Mouse (Mus musculus) CH12.LX (cell line): ENCODE data around the gene Cds2.
A peak's percentile ranks its signal among the peaks of the same experiment; 100 is the strongest.

ENCODE experiments used
- CTCF ChIP-seq, 2 experiments: IDR thresholded peaks in 1 of 2; conservative IDR thresholded peaks in 1 of 2; 2 replicates each; pipeline ENCODE4 v1.5.1; 2011 to 2012; ENCODE audit warnings: low read depth in 2 of 2, low read length in 2 of 2, improper control_type of control experiment in 1 of 2, inconsistent platforms in 1 of 2, mild to moderate bottlenecking in 1 of 2, moderate library complexity in 1 of 2
- E2F4 ChIP-seq: IDR thresholded peaks from 2 replicates; pipeline ENCODE4 v1.6.1; 2011; ENCODE audit warnings: low read depth, low read length, improper control_type of control experiment; ENCODE audit not compliant: insufficient replicate concordance
- EP300 ChIP-seq: IDR thresholded peaks from 2 replicates; pipeline ENCODE4 v1.6.1; 2011; ENCODE audit warnings: low read length, improper control_type of control experiment
- ETS1 ChIP-seq: conservative IDR thresholded peaks from 2 replicates; pipeline ENCODE4 v1.6.1; 2012; ENCODE audit warnings: low read depth, mild to moderate bottlenecking, inconsistent platforms, low read length, improper control_type of control experiment, moderate library complexity
- HCFC1 ChIP-seq: IDR thresholded peaks from 2 replicates; pipeline ENCODE4 v1.6.1; 2012; ENCODE audit warnings: low read depth, mild to moderate bottlenecking, inconsistent platforms, low read length, improper control_type of control experiment
- JUND ChIP-seq: conservative IDR thresholded peaks from 2 replicates; pipeline ENCODE4 v1.6.1; 2011; ENCODE audit warnings: low read depth, low read length, improper control_type of control experiment
- MAFK ChIP-seq: IDR thresholded peaks from 2 replicates; pipeline ENCODE4 v1.6.1; 2011; ENCODE audit warnings: low read length, improper control_type of control experiment; ENCODE audit not compliant: insufficient replicate concordance
- MYC ChIP-seq: IDR thresholded peaks from 2 replicates; pipeline ENCODE4 v1.6.1; 2011; ENCODE audit warnings: low read depth, mild to moderate bottlenecking, improper control_type of control experiment, low read length
- PAX5 ChIP-seq: IDR thresholded peaks from 2 replicates; pipeline ENCODE4 v1.6.1; 2012; ENCODE audit warnings: low read length, inconsistent platforms, mixed read lengths
- POLR2A ChIP-seq: IDR thresholded peaks from 2 replicates; pipeline ENCODE4 v1.6.1; 2011; ENCODE audit warnings: low read depth, mild to moderate bottlenecking, improper control_type of control experiment, low read length
- SMC3 ChIP-seq: IDR thresholded peaks from 2 replicates; pipeline ENCODE4 v1.6.1; 2011; ENCODE audit warnings: low read depth, low read length, improper control_type of control experiment
- USF2 ChIP-seq: conservative IDR thresholded peaks from 2 replicates; pipeline ENCODE4 v1.6.1; 2011; ENCODE audit warnings: low read depth, low read length, improper control_type of control experiment
- ZNF384 ChIP-seq: IDR thresholded peaks from 2 replicates; pipeline ENCODE4 v1.6.1; 2012; ENCODE audit warnings: low read depth, low read length, improper control_type of control experiment, inconsistent platforms

DNA sequence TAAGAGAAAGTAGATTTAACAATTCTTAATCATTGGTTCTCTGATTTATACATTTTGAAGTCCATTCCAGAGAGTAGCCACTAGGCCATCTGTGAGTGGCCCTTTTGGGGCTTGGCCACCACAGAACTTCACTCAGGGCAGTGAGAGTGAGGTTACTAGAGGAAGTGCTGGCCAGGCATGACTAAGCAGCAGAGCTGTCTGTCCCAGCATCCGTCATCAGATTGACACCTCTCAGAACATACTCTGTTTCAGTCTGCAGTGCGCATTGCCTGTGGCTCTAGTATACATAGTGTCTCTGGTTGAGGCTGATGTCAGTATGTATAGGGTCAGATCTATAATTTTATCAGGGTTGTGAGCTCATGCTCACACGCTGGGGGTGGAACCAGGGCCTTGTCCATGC lies 6.3 kb downstream of the Cds2 start:
- no peak for TF ChIP-seq USF2
- TF ChIP-seq ETS1: peak; percentile 31; the same call in 1 of the 2 replicates
- no peak for TF ChIP-seq SMC3
- TF ChIP-seq ZNF384: no peak
- peak; percentile 80; the same call in 1 of the 2 replicates for TF ChIP-seq MAFK
- TF ChIP-seq POLR2A: no peak
- TF ChIP-seq EP300: no peak; the same call in none of the 2 replicates
- TF ChIP-seq PAX5: no peak
- no peak for TF ChIP-seq HCFC1
- TF ChIP-seq CTCF (conservative IDR thresholded peaks at IDR 0.05 in 1 of 2, IDR thresholded peaks at IDR 0.05 in 1 of 2; ENCODE audit: low read depth in 2 of 2, low read length in 2 of 2): no peak
- no peak for TF ChIP-seq MYC
- TF ChIP-seq E2F4: no peak
- 0 out of 2 replicates have a peak, but pooled peaks have one; percentile 39 for TF ChIP-seq JUND
